Mouse (Mus musculus): ENCODE data around the gene Krt2. TPM values are rescaled to one million over a fixed set of nuclear protein-coding genes. Genes with fewer than 3 reads are reported as not detected.

Gene Krt2
- polyA plus RNA-seq, 1 experiment from 2014 or later: not detected

Other genes with a start within 250 kb of the Krt2 start
- 0.05 and 0.13 TPM in 2 replicates for gene Krt75, start 244.3 kb downstream of the Krt2 start, polyA plus RNA-seq (2015; fragmentation: Nextera tagmentation; extraction: Ambion mirVana)
- gene Gm5414, start 190.0 kb downstream of the Krt2 start, polyA plus RNA-seq (2015; fragmentation: Nextera tagmentation; extraction: Ambion mirVana): not detected in 2 replicates
- gene Gm5478, start 170.8 kb downstream of the Krt2 start, polyA plus RNA-seq (2015; fragmentation: Nextera tagmentation; extraction: Ambion mirVana): not detected in 2 replicates
- not detected in 2 replicates for gene Krt6b, start 137.9 kb downstream of the Krt2 start, polyA plus RNA-seq (2015; fragmentation: Nextera tagmentation; extraction: Ambion mirVana)
- not detected in 2 replicates for gene Krt6a, start 123.9 kb downstream of the Krt2 start, polyA plus RNA-seq (2015; fragmentation: Nextera tagmentation; extraction: Ambion mirVana)
- 0.12 and 0.38 TPM in 2 replicates for gene Krt5, start 105.3 kb downstream of the Krt2 start, polyA plus RNA-seq (2015; fragmentation: Nextera tagmentation; extraction: Ambion mirVana)
- gene Krt71, start 75.1 kb downstream of the Krt2 start, polyA plus RNA-seq (2015; fragmentation: Nextera tagmentation; extraction: Ambion mirVana): 0.31 and 0.45 TPM in 2 replicates
- not detected in 2 replicates for gene Krt72, start 31.7 kb downstream of the Krt2 start, polyA plus RNA-seq (2015; fragmentation: Nextera tagmentation; extraction: Ambion mirVana)
- gene Krt73, start 15.8 kb downstream of the Krt2 start, polyA plus RNA-seq (2015; fragmentation: Nextera tagmentation; extraction: Ambion mirVana): 1.6 and 2.4 TPM in 2 replicates
- 7.6 TPM in 2 replicates for gene Krt1, start 32.6 kb upstream of the Krt2 start, polyA plus RNA-seq (2015; fragmentation: Nextera tagmentation; extraction: Ambion mirVana)
- 0.10 TPM in 1 of 2 replicates, not detected in the other for gene Krt77, start 51.5 kb upstream of the Krt2 start, polyA plus RNA-seq (2015; fragmentation: Nextera tagmentation; extraction: Ambion mirVana)
- gene Krt76, start 74.8 kb upstream of the Krt2 start, polyA plus RNA-seq (2015; fragmentation: Nextera tagmentation; extraction: Ambion mirVana): not detected in 2 replicates
- not detected in 2 replicates for gene Krt4, start 106.6 kb upstream of the Krt2 start, polyA plus RNA-seq (2015; fragmentation: Nextera tagmentation; extraction: Ambion mirVana)
- 0.12 and 0.23 TPM in 2 replicates for gene Krt79, start 122.2 kb upstream of the Krt2 start, polyA plus RNA-seq (2015; fragmentation: Nextera tagmentation; extraction: Ambion mirVana)
- gene Krt78, start 136.1 kb upstream of the Krt2 start, polyA plus RNA-seq (2015; fragmentation: Nextera tagmentation; extraction: Ambion mirVana): not detected in 2 replicates
- 4.0 and 6.2 TPM in 2 replicates for gene Krt8, start 186.3 kb upstream of the Krt2 start, polyA plus RNA-seq (2015; fragmentation: Nextera tagmentation; extraction: Ambion mirVana)
- gene Krt18, start 210.0 kb upstream of the Krt2 start, polyA plus RNA-seq (2015; fragmentation: Nextera tagmentation; extraction: Ambion mirVana): 7.6 and 14.2 TPM in 2 replicates

Data from hindbrain, embryonic 13.5 days (tissue).